Mouse (Mus musculus): ENCODE measurements around the gene Ppp2r5d. TPM values are rescaled to one million over a fixed set of nuclear protein-coding genes. Genes with fewer than 3 reads are reported as not detected.

The Ppp2r5d gene
- polyA plus RNA-seq, 1 experiment from 2014 or later, result 82.6 TPM

- peaks cover 42% of the 10 kb centered on the region for H3K36me3 ChIP-seq
- ATAC-seq (ENCODE audit: insufficient number of reproducible peaks, low FRiP score, low TSS enrichment, low read depth), result no peak
- H3K9ac ChIP-seq, result no peak overlapping the region
- WGBS, result 87% methylated on average over 9 of the region's 9 CpGs
- H3K4me1 ChIP-seq, result peaks cover 14% of the 10 kb centered on the region
- no peak overlapping the region for H3K4me2 ChIP-seq
- H3K9me3 ChIP-seq, result no peaks in the 10 kb centered on the region
- H3K27me3 ChIP-seq, result no peaks in the 10 kb centered on the region
- no peak overlapping the region for H3K27ac ChIP-seq
- H3K4me3 ChIP-seq, result no peak overlapping the region
Observed at GRCm38 (mm10) chr17:46713849-46714248, 8.9 kb upstream of the Ppp2r5d start.

- no peak for ATAC-seq (ENCODE audit: insufficient number of reproducible peaks, low FRiP score, low TSS enrichment, low read depth)
- peaks cover 34% of the 10 kb centered on the region for H3K36me3 ChIP-seq
- H3K9ac ChIP-seq, result peak overlapping the region; percentile 90
- no peaks in the 10 kb centered on the region for H3K9me3 ChIP-seq
- 65% methylated on average over 7 of the region's 7 CpGs for WGBS
- H3K4me2 ChIP-seq, result peak overlapping the region; percentile 90
- H3K27ac ChIP-seq, result 0 out of 2 replicates have a peak overlapping the region, but pooled peaks have one; percentile 74
- H3K4me1 ChIP-seq, result peaks cover 14% of the 10 kb centered on the region
- no peaks in the 10 kb centered on the region for H3K27me3 ChIP-seq
- peak overlapping the region; percentile 99 for H3K4me3 ChIP-seq
Observed at GRCm38 (mm10) chr17:46712442-46712841, 7.5 kb upstream of the Ppp2r5d start.

- peak; percentile 33; the same call in 1 of the 2 replicates for ATAC-seq (ENCODE audit: insufficient number of reproducible peaks, low FRiP score, low TSS enrichment, low read depth)
- WGBS, result under 1% methylated on average over 68 of the region's 76 CpGs
- no peaks in the 10 kb centered on the region for H3K9me3 ChIP-seq
Observed at GRCm38 (mm10) chr17:46711612-46712271, 6.8 kb upstream of the Ppp2r5d start.

GRCm38 (mm10) chr17:46710959-46711597 is 6.2 kb upstream of the Ppp2r5d start, which contains the start of gene Pex6:
Gene Pex6, plus strand, starts transcription at chr17:46711463.
- Histone ChIP-seq H3K4me1 (peaks cover 14% of the 10 kb centered on the region), H3K9me3 (no peaks in the 10 kb centered on the region), H3K27ac (peak within 1 kb of the TSS; percentile 74), H3K4me3 (peak within 1 kb of the TSS; percentile 99), H3K27me3 (no peaks in the 10 kb centered on the region), H3K4me2 (peak within 1 kb of the TSS; percentile 90), H3K36me3 (peaks cover 23% of the 10 kb centered on the region), H3K9ac (peak within 1 kb of the TSS; percentile 90)
- 8% methylated on average over 36 of the region's 36 CpGs for WGBS
- peak; percentile 86 for ATAC-seq (ENCODE audit: insufficient number of reproducible peaks, low FRiP score, low TSS enrichment, low read depth)

More at GRCm38 (mm10) chr17:46711612-46712271, 6.8 kb upstream of the Ppp2r5d start:
- H3K36me3 ChIP-seq, result peaks cover 29% of the 10 kb centered on the region
- H3K4me1 ChIP-seq, result peaks cover 14% of the 10 kb centered on the region
- peak overlapping the region; percentile 74 for H3K27ac ChIP-seq
- H3K4me3 ChIP-seq, result peak overlapping the region; percentile 99
- peak overlapping the region; percentile 90 for H3K4me2 ChIP-seq
- no peaks in the 10 kb centered on the region for H3K27me3 ChIP-seq
- H3K9ac ChIP-seq, result peak overlapping the region; percentile 90

- no peaks in the 10 kb centered on the region; the same call in 1 of the 2 replicates for H3K36me3 ChIP-seq
- no peak overlapping the region for H3K27ac ChIP-seq
- no peak overlapping the region for H3K4me2 ChIP-seq
- H3K27me3 ChIP-seq, result no peaks in the 10 kb centered on the region
- H3K9me3 ChIP-seq, result no peaks in the 10 kb centered on the region
- ATAC-seq (ENCODE audit: insufficient number of reproducible peaks, low FRiP score, low TSS enrichment, low read depth), result no peak
- H3K4me3 ChIP-seq, result no peak overlapping the region
- H3K9ac ChIP-seq, result no peak overlapping the region
- peaks cover 31% of the 10 kb centered on the region for H3K4me1 ChIP-seq
- 88% methylated on average over 14 of the region's 14 CpGs for WGBS
Observed at GRCm38 (mm10) chr17:46706375-46707089, 1.6 kb upstream of the Ppp2r5d start.

DNA sequence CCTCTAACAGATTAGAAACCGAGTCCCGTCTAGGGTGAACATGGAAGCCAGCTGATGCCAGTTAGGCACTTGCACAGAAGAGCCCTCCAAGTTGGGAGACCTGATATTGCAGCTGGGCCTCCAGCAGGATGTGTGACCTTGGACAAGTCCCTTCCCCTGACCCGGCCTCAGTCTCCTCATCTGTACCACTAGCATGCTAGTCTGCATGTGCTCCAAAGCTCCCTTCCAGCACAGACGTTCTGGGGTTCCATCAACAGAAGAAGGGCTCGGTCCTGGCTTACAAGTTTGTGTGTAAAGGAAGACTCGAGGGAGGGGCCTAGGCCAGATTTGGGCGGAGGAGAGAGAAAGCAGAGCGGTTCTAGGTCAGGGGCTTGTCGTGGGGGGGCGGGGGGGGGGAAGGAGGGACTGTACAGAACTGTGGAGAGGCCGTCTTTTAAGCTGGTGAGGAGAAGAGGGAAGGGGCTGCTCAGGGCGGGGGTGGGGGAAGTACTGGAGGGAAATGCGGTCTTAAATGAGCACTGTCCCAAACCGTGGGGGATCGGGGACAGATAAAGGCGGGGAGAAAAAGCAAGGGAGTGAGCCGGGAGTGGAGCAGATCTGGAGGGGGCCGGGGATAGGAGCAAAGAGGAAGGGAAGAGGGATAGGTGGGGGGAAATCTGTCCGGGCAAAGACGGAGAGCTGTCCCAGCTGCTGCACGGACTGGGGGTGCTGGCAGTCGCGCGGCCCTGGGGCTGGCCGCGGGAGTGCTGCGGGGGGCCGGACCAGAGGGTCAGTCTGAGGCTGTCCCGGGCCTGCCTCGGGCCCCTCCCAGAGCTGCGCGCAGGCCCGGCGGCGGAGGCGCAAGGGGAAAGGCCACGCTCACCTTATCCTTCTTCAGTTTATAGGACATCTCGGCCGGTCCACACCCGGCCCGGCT is 682 bp downstream of the Ppp2r5d start:
- Histone ChIP-seq H3K9me3 (no peaks in the 10 kb centered on the region), H3K27me3 (no peaks in the 10 kb centered on the region), H3K36me3 (peaks cover 14% of the 10 kb centered on the region), H3K4me3 (peak overlapping the region; percentile 97), H3K27ac (peak overlapping the region; percentile 93), H3K4me1 (peaks cover 38% of the 10 kb centered on the region), H3K9ac (peak overlapping the region; percentile 86), H3K4me2 (peak overlapping the region; percentile 69)
- peak; percentile 59; the same call in 1 of the 2 replicates for ATAC-seq (ENCODE audit: insufficient number of reproducible peaks, low FRiP score, low TSS enrichment, low read depth)
- WGBS, result 4% methylated on average over 37 of the region's 41 CpGs

- Histone ChIP-seq H3K4me1 (peaks cover 38% of the 10 kb centered on the region), H3K27me3 (no peaks in the 10 kb centered on the region), H3K4me3 (no peak overlapping the region), H3K36me3 (peaks cover 22% of the 10 kb centered on the region), H3K9ac (0 out of 2 replicates have a peak overlapping the region, but pooled peaks have one; percentile 20), H3K9me3 (no peaks in the 10 kb centered on the region), H3K4me2 (no peak overlapping the region), H3K27ac (no peak overlapping the region)
- no peak for ATAC-seq (ENCODE audit: insufficient number of reproducible peaks, low FRiP score, low TSS enrichment, low read depth)
- 87% methylated on average over 5 of the region's 5 CpGs for WGBS
Observed at GRCm38 (mm10) chr17:46702506-46702905, 2.4 kb downstream of the Ppp2r5d start.

DNA sequence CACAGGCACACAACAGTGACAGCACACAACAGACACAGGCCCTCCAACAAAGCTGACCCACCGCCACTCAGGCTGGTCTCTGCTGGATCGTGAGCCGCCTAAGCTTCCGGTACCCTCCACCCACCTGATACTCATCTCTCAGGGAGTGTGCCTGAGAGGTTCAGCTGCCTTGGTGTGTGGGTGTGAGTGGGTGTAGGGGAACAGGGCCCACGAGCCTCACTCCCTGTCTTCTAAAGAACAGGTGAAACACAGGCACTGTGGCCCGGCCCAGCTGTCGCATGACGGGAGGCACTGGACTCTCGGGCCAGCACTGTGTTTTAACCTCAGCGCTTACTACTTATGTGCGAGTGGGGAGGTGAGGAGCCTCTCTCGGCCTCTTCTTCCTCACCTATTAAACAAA is 2.8 kb downstream of the Ppp2r5d start:
- peaks cover 22% of the 10 kb centered on the region for H3K36me3 ChIP-seq

DNA sequence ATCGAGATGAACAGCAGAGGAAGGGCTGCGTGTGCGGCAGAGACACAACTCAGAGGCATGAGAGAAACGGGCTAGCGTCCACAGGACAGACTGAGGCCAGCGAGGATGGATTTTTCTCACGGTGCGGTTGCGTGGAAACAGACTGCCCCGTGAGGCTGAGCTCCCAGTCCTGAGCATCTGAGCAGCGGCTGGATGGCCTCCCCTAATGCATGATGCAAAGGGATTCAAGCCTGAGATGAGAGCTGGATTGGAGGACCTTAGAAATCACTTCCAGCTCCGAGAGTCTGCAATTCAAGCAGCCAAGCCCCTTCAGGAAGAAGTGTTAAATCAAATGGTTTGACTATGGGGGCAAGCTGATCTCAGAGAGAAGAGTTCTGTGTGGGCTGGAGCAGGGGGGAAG is 3.4 kb downstream of the Ppp2r5d start:
- 0 out of 2 replicates have a peak overlapping the region, but pooled peaks have one; percentile 3 for H3K4me2 ChIP-seq
- no peak for ATAC-seq (ENCODE audit: insufficient number of reproducible peaks, low FRiP score, low TSS enrichment, low read depth)
- no peaks in the 10 kb centered on the region for H3K27me3 ChIP-seq
- whole genome bisulfite sequencing, result 83% methylated on average over 12 of the region's 12 CpGs
- peaks cover 38% of the 10 kb centered on the region for H3K4me1 ChIP-seq
- H3K4me3 ChIP-seq, result no peak overlapping the region
- peak overlapping the region; percentile 22; the same call in 1 of the 2 replicates for H3K27ac ChIP-seq
- peaks cover 23% of the 10 kb centered on the region for H3K36me3 ChIP-seq
- H3K9ac ChIP-seq, result no peak overlapping the region
- H3K9me3 ChIP-seq, result no peaks in the 10 kb centered on the region

More for the DNA sequence above, 2.8 kb downstream of the Ppp2r5d start:
- WGBS, result 80% methylated on average over 12 of the region's 12 CpGs
- H3K9ac ChIP-seq, result no peak overlapping the region
- H3K9me3 ChIP-seq, result no peaks in the 10 kb centered on the region
- no peak overlapping the region for H3K27ac ChIP-seq
- H3K4me2 ChIP-seq, result no peak overlapping the region
- H3K27me3 ChIP-seq, result no peaks in the 10 kb centered on the region
- no peak overlapping the region for H3K4me3 ChIP-seq
- peaks cover 38% of the 10 kb centered on the region for H3K4me1 ChIP-seq
- no peak for ATAC-seq (ENCODE audit: insufficient number of reproducible peaks, low FRiP score, low TSS enrichment, low read depth)

- H3K9ac ChIP-seq, result no peak overlapping the region
- H3K27ac ChIP-seq, result no peak overlapping the region
- H3K4me1 ChIP-seq, result peaks cover 32% of the 10 kb centered on the region
- 84% methylated on average over 3 of the region's 3 CpGs for WGBS
- ATAC-seq (ENCODE audit: insufficient number of reproducible peaks, low FRiP score, low TSS enrichment, low read depth), result no peak
- H3K36me3 ChIP-seq, result peaks cover 29% of the 10 kb centered on the region
- no peak overlapping the region for H3K4me3 ChIP-seq
- no peak overlapping the region for H3K4me2 ChIP-seq
- no peaks in the 10 kb centered on the region for H3K9me3 ChIP-seq
- H3K27me3 ChIP-seq, result no peaks in the 10 kb centered on the region
Observed at GRCm38 (mm10) chr17:46699912-46700311, 5.0 kb downstream of the Ppp2r5d start.

DNA sequence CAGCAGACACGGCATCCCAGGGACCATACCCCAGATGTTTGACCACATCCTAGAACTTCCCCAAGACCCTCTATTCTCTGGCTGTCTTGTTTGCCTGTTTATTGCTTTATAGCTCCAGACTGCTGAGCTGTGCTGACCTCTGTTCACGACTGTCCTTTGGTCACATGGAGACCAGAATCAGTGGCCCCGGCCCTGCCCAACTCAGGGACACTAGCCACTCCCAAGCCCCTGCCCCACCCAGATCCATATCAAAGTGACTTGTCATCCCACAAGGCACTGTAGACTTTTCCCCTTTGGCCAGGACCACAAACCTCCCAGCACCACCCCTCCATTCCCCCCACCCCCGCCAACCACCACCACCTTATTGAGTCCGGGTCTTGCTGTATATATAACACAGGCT is 5.7 kb downstream of the Ppp2r5d start:
- Histone ChIP-seq H3K9me3 (no peaks in the 10 kb centered on the region), H3K4me2 (no peak overlapping the region), H3K27ac (no peak overlapping the region), H3K9ac (no peak overlapping the region), H3K4me1 (peaks cover 32% of the 10 kb centered on the region), H3K36me3 (peaks cover 29% of the 10 kb centered on the region), H3K4me3 (no peak overlapping the region), H3K27me3 (no peaks in the 10 kb centered on the region)
- no peak for ATAC-seq (ENCODE audit: insufficient number of reproducible peaks, low FRiP score, low TSS enrichment, low read depth)
- WGBS, result 51% methylated on average over 5 of the region's 5 CpGs

All from limb, embryonic 15.5 days (tissue).